Mouse (Mus musculus): ENCODE results near the gene Lrp5.

DNA sequence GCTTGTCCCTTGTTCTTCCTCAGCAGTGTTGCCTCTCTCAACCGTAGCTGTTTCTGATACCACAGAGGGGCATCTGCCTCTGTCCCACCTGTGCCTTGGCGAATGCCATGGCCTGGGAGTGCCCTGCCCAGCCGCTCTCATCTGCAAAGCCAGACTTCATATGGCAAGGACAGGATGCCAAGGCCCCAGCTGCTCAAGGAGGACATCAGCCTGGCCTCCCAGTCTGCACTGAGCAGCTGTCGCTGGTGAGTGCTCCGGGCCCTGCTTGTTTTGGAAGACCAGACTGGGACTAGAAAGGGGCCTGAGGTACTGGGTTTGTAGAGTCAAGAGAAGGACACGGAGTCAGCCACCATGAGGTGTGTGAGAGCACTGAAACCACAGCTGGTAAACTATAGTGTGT lies 28.0 kb upstream of the Lrp5 start:
- TF ChIP-seq CTCF (IDR thresholded peaks at IDR 0.05; ENCODE audit: control insufficient read depth, insufficient read depth, insufficient read length) (no peak), CEBPB (IDR thresholded peaks at IDR 0.05; ENCODE audit: low read depth) (no peak), MYOD1 (IDR thresholded peaks at IDR 0.05; ENCODE audit: control insufficient read depth, insufficient read length, low read depth) (no peak), FOSL1 (IDR thresholded peaks at IDR 0.05; ENCODE audit: insufficient read depth, low read length, poor library complexity, severe bottlenecking) (no peak), MAX (IDR thresholded peaks at IDR 0.05) (no peak)
